In genomic region chr2:118303456-118303855, GRCm38 (mm10) we compare ENCODE assay signal across 14 mouse cellular contexts.
"Had no signal": no experiment of that assay in that cellular context is flagged by ENCODE, and none has a peak within 500 bp of the region (broad histone marks: within the 10 kb centered on the region; RNA-seq: fewer than 3 reads in every experiment).

No protein-coding gene starts in this region.

- DNase-seq: kidney, adult 18-20 months; kidney, adult 9 months; kidney, postnatal 14 days; kidney, postnatal 4 days; left cerebral cortex, postnatal 4 days; liver; lung, adult 18-20 months; lung, postnatal 10 days; lung, postnatal 4 days; right cerebral cortex, adult 18-20 months; right cerebral cortex, postnatal 14 days; right cerebral cortex, postnatal 4 days; spleen, adult 18-20 months; thymus, postnatal 25 days had no signal
